Comparison of ENCODE assay signal across 22 mouse cellular contexts in genomic region chr3:67279781-67280180, GRCm38 (mm10).
DNase-seq lines count a peak whose midpoint lies in the region; ATAC-seq lines count a peak whose summit lies in the region.
"Had no signal": no experiment of that assay in that cellular context is flagged by ENCODE, and none has a peak within 500 bp of the region (broad histone marks: within the 10 kb centered on the region; RNA-seq: fewer than 3 reads in every experiment).

No protein-coding gene starts in this region.

- no peak overlapping the region for H3K9ac ChIP-seq in liver, embryonic 11.5 days (ENCODE audit: low read depth, low read length)
- no peak overlapping the region for H3K9ac ChIP-seq in liver, embryonic 15.5 days
- H3K9ac ChIP-seq in forebrain, embryonic 12.5 days: no peak overlapping the region
- H3K9ac ChIP-seq in hindbrain, embryonic 12.5 days: no peak overlapping the region
- H3K9ac ChIP-seq: forebrain, embryonic 13.5 days; forebrain, postnatal 0 days; heart, embryonic 15.5 days; hindbrain, embryonic 14.5 days had no signal

- H3K36me3 ChIP-seq in liver, embryonic 11.5 days (ENCODE audit: control insufficient read depth, insufficient read depth, low read length): no peaks in the 10 kb centered on the region
- no peaks in the 10 kb centered on the region for H3K36me3 ChIP-seq in liver, embryonic 15.5 days (replicated peaks)
- H3K36me3 ChIP-seq in forebrain, embryonic 12.5 days (replicated peaks): no peaks in the 10 kb centered on the region
- no peaks in the 10 kb centered on the region for H3K36me3 ChIP-seq in hindbrain, embryonic 12.5 days
- H3K36me3 ChIP-seq: embryonic facial prominence, embryonic 10.5 days; heart, embryonic 15.5 days had no signal

- WGBS in liver, embryonic 11.5 days: 61% methylated on average over 4 of the region's 4 CpGs
- WGBS in liver, embryonic 15.5 days (ENCODE audit: insufficient replicate concordance): 46% methylated on average over 4 of the region's 4 CpGs
- WGBS in forebrain, embryonic 12.5 days: 90% methylated on average over 4 of the region's 4 CpGs
- WGBS in hindbrain, embryonic 12.5 days: 84% methylated on average over 4 of the region's 4 CpGs

- no peaks in the 10 kb centered on the region for H3K27me3 ChIP-seq in liver, embryonic 11.5 days (replicated peaks; ENCODE audit: control insufficient read depth, insufficient read depth, low read length)
- no peaks in the 10 kb centered on the region for H3K27me3 ChIP-seq in liver, embryonic 15.5 days
- H3K27me3 ChIP-seq in forebrain, embryonic 12.5 days: no peaks in the 10 kb centered on the region
- no peaks in the 10 kb centered on the region for H3K27me3 ChIP-seq in hindbrain, embryonic 12.5 days
- H3K27me3 ChIP-seq: forebrain, embryonic 13.5 days; heart, embryonic 15.5 days; Patski had no signal

- peak; percentile 77 for ATAC-seq in liver, embryonic 11.5 days (replicated peaks; ENCODE audit: low FRiP score)
- 0 out of 2 replicates have a peak, but pooled peaks have one; percentile 39 for ATAC-seq in erythroid progenitor cell, adult 5-6 weeks (replicated peaks; ENCODE audit: low FRiP score, poor library complexity, severe bottlenecking)
- peak; percentile 82 for ATAC-seq in liver, embryonic 15.5 days (ENCODE audit: insufficient read depth)
- no peak for ATAC-seq in forebrain, embryonic 12.5 days (ENCODE audit: low FRiP score)
- no peak for ATAC-seq in hindbrain, embryonic 12.5 days (ENCODE audit: low FRiP score)
- ATAC-seq: activated CD4-positive, CD25-positive, alpha-beta regulatory T cell, adult 4 months; forebrain, embryonic 13.5 days; forebrain, postnatal 0 days; Patski had no signal

- H3K9me3 ChIP-seq in liver, embryonic 11.5 days (ENCODE audit: control insufficient read depth, low read length): no peaks in the 10 kb centered on the region
- no peaks in the 10 kb centered on the region for H3K9me3 ChIP-seq in liver, embryonic 15.5 days (replicated peaks)
- no peaks in the 10 kb centered on the region for H3K9me3 ChIP-seq in forebrain, embryonic 12.5 days
- H3K9me3 ChIP-seq in hindbrain, embryonic 12.5 days (replicated peaks): no peaks in the 10 kb centered on the region
- H3K9me3 ChIP-seq: embryonic facial prominence, embryonic 10.5 days; forebrain, embryonic 13.5 days; heart, embryonic 15.5 days had no signal

- no peak for DNase-seq in liver, embryonic 11.5 days (ENCODE audit: low spot score)
- DNase-seq in liver: no peak
- no peak for DNase-seq in lung, postnatal 4 days
- DNase-seq: adrenal gland, postnatal 14 days; cerebellum, adult 11 months; cerebellum, adult 9-10 months; cerebellum, postnatal 25 days; forebrain, postnatal 0 days; gastrocnemius, postnatal 14 days; heart, adult 2 months; heart, postnatal 14 days had no signal

- no peaks in the 10 kb centered on the region; the same call in 1 of the 2 replicates for H3K4me1 ChIP-seq in liver, embryonic 11.5 days (replicated peaks; ENCODE audit: control insufficient read depth, insufficient read depth, low read length)
- H3K4me1 ChIP-seq in liver, embryonic 15.5 days (replicated peaks): peaks cover 4% of the 10 kb centered on the region; the same call in 1 of the 2 replicates
- H3K4me1 ChIP-seq in forebrain, embryonic 12.5 days: no peaks in the 10 kb centered on the region
- peaks cover 2% of the 10 kb centered on the region; the same call in 1 of the 2 replicates for H3K4me1 ChIP-seq in hindbrain, embryonic 12.5 days
- H3K4me1 ChIP-seq: embryonic facial prominence, embryonic 10.5 days had no signal

- no peak overlapping the region for H3K27ac ChIP-seq in liver, embryonic 11.5 days (ENCODE audit: low read depth, low read length)
- no peak overlapping the region for H3K27ac ChIP-seq in liver, embryonic 15.5 days (replicated peaks)
- no peak overlapping the region for H3K27ac ChIP-seq in forebrain, embryonic 12.5 days
- H3K27ac ChIP-seq in hindbrain, embryonic 12.5 days: no peak overlapping the region
- H3K27ac ChIP-seq: embryonic facial prominence, embryonic 10.5 days; forebrain, embryonic 13.5 days; heart, adult 2 months; heart, embryonic 15.5 days; hindbrain, embryonic 14.5 days had no signal

- no peak overlapping the region for H3K4me2 ChIP-seq in liver, embryonic 11.5 days
- no peak overlapping the region for H3K4me2 ChIP-seq in liver, embryonic 15.5 days
- no peak overlapping the region for H3K4me2 ChIP-seq in forebrain, embryonic 12.5 days
- no peak overlapping the region for H3K4me2 ChIP-seq in hindbrain, embryonic 12.5 days (replicated peaks)
- H3K4me2 ChIP-seq: forebrain, embryonic 13.5 days; heart, embryonic 11.5 days; heart, embryonic 15.5 days; hindbrain, embryonic 14.5 days had no signal

- H3K4me3 ChIP-seq in liver, embryonic 11.5 days (ENCODE audit: low read depth, low read length): no peak overlapping the region
- H3K4me3 ChIP-seq in liver, embryonic 15.5 days (replicated peaks): no peak overlapping the region
- H3K4me3 ChIP-seq in forebrain, embryonic 12.5 days (replicated peaks): no peak overlapping the region
- H3K4me3 ChIP-seq in hindbrain, embryonic 12.5 days: no peak overlapping the region
- H3K4me3 ChIP-seq: embryonic facial prominence, embryonic 10.5 days; forebrain, embryonic 13.5 days; heart, adult 2 months; heart, embryonic 15.5 days had no signal

Comparison
In these comparisons a context has a peak if more than half of its experiments do, and no peak if none do; other contexts are left out.
1. ATAC-seq: peak in liver, embryonic 11.5 days (single experiment), erythroid progenitor cell, adult 5-6 weeks (single experiment) and liver, embryonic 15.5 days (single experiment); none in forebrain, embryonic 12.5 days (single experiment) and hindbrain, embryonic 12.5 days (single experiment).